ENCODE assay signal across 9 mouse cellular contexts in genomic region chr19:6331178-6331577, GRCm38 (mm10). TPM values are rescaled to one million over a fixed set of nuclear protein-coding genes. Genes with fewer than 3 reads are reported as not detected.
DNase-seq lines count a peak whose midpoint lies in the region; ATAC-seq and TF ChIP-seq lines count a peak whose summit lies in the region.
"Had no signal": no experiment of that assay in that cellular context is flagged by ENCODE, and none has a peak within 500 bp of the region (broad histone marks: within the 10 kb centered on the region; RNA-seq: fewer than 3 reads in every experiment).

No protein-coding gene starts in this region.

- H3K79me2 ChIP-seq in C2C12 (ENCODE audit: control insufficient read depth, insufficient read depth), result peaks cover 14% of the 10 kb centered on the region

- H3K27ac ChIP-seq in hindbrain, embryonic 10.5 days, result no peak overlapping the region
- H3K27ac ChIP-seq in hindbrain, embryonic 14.5 days, result no peak overlapping the region
- no peak overlapping the region for H3K27ac ChIP-seq in limb, embryonic 14.5 days (replicated peaks; ENCODE audit: low read depth, low read length)
- H3K27ac ChIP-seq: neural tube, embryonic 12.5 days had no signal

- TF ChIP-seq CTCF in C2C12 (IDR thresholded peaks at IDR 0.05; ENCODE audit: control insufficient read depth, insufficient read depth, insufficient read length), result no peak

- H3ac ChIP-seq in C2C12 (ENCODE audit: control insufficient read depth, insufficient read length, low read depth), result no peak overlapping the region

- no peak overlapping the region for H3K4me2 ChIP-seq in hindbrain, embryonic 14.5 days (replicated peaks)
- 0 out of 2 replicates have a peak overlapping the region, but pooled peaks have one; percentile 23 for H3K4me2 ChIP-seq in limb, embryonic 14.5 days (replicated peaks; ENCODE audit: low read depth, low read length, severe bottlenecking)

- ATAC-seq in hindbrain, embryonic 14.5 days (ENCODE audit: low FRiP score), result no peak
- ATAC-seq in limb, embryonic 14.5 days (ENCODE audit: low FRiP score, low read depth), result no peak

- no peaks in the 10 kb centered on the region for H3K9me3 ChIP-seq in hindbrain, embryonic 10.5 days
- H3K9me3 ChIP-seq in hindbrain, embryonic 14.5 days (ENCODE audit: control insufficient read depth, low read length), result no peaks in the 10 kb centered on the region
- H3K9me3 ChIP-seq in limb, embryonic 14.5 days (ENCODE audit: control insufficient read depth, low read length), result no peaks in the 10 kb centered on the region
- H3K9me3 ChIP-seq: neural tube, embryonic 12.5 days had no signal

- H3K4me1 ChIP-seq in hindbrain, embryonic 10.5 days (replicated peaks), result peaks cover 29% of the 10 kb centered on the region
- H3K4me1 ChIP-seq in hindbrain, embryonic 14.5 days (replicated peaks; ENCODE audit: control insufficient read depth, insufficient read depth, low read length), result peaks cover 10% of the 10 kb centered on the region
- peaks cover 8% of the 10 kb centered on the region for H3K4me1 ChIP-seq in limb, embryonic 14.5 days (ENCODE audit: control insufficient read depth, insufficient read depth, low read length)

- H3K4me3 ChIP-seq in hindbrain, embryonic 10.5 days, result peak overlapping the region; percentile 38; the same call in 1 of the 2 replicates
- H3K4me3 ChIP-seq in hindbrain, embryonic 14.5 days (replicated peaks; ENCODE audit: low read length), result no peak overlapping the region
- no peak overlapping the region for H3K4me3 ChIP-seq in C2C12 (ENCODE audit: insufficient read depth, poor library complexity, severe bottlenecking)
- H3K4me3 ChIP-seq in limb, embryonic 14.5 days (replicated peaks; ENCODE audit: low read length), result no peak overlapping the region
- H3K4me3 ChIP-seq: neural tube, embryonic 12.5 days had no signal

- no peaks in the 10 kb centered on the region for H3K27me3 ChIP-seq in hindbrain, embryonic 10.5 days (ENCODE audit: insufficient read depth, poor library complexity, severe bottlenecking)
- H3K27me3 ChIP-seq in hindbrain, embryonic 14.5 days (ENCODE audit: control insufficient read depth, insufficient read depth, low read length), result no peaks in the 10 kb centered on the region
- H3K27me3 ChIP-seq in C2C12 (ENCODE audit: control insufficient read depth, insufficient read depth, insufficient read length), result no peaks in the 10 kb centered on the region
- H3K27me3 ChIP-seq in limb, embryonic 14.5 days (ENCODE audit: control insufficient read depth, insufficient read depth, low read length), result no peaks in the 10 kb centered on the region
- H3K27me3 ChIP-seq: neural tube, embryonic 12.5 days had no signal

- H3K79me3 ChIP-seq in C2C12 (ENCODE audit: low read depth), result peaks cover 9% of the 10 kb centered on the region

- no peak overlapping the region for H3K9ac ChIP-seq in hindbrain, embryonic 14.5 days
- H3K9ac ChIP-seq in limb, embryonic 14.5 days (ENCODE audit: low read depth, low read length, severe bottlenecking), result peak overlapping the region; percentile 21; the same call in 1 of the 2 replicates
- H3K9ac ChIP-seq: neural tube, embryonic 12.5 days had no signal

- 75% methylated on average over 5 of the region's 5 CpGs for WGBS in hindbrain, embryonic 10.5 days
- WGBS in hindbrain, embryonic 14.5 days, result 71% methylated on average over 5 of the region's 5 CpGs
- 54% methylated on average over 5 of the region's 5 CpGs for WGBS in limb, embryonic 14.5 days

- no peak for DNase-seq in hindbrain, embryonic 10.5 days (ENCODE audit: low spot score)
- no peak for DNase-seq in hindbrain, embryonic 14.5 days (ENCODE audit: low spot score)
- peak; percentile 58 for DNase-seq in 3T3-L1 (ENCODE audit: low read depth, low spot score)
- no peak for DNase-seq in limb, embryonic 14.5 days (ENCODE audit: low spot score)
- DNase-seq in urinary bladder, postnatal 14 days (ENCODE audit: low spot score), result no peak
- no peak for DNase-seq in adrenal gland, postnatal 14 days
- DNase-seq: gastrocnemius, postnatal 25 days had no signal

- TF ChIP-seq POLR2A in limb, embryonic 14.5 days (IDR thresholded peaks at IDR 0.05; ENCODE audit: borderline replicate concordance, extremely low read depth, insufficient read depth, insufficient read length), result no peak

- no peaks in the 10 kb centered on the region for H3K36me3 ChIP-seq in hindbrain, embryonic 10.5 days
- no peaks in the 10 kb centered on the region for H3K36me3 ChIP-seq in hindbrain, embryonic 14.5 days (replicated peaks; ENCODE audit: control insufficient read depth, insufficient read depth)
- H3K36me3 ChIP-seq in C2C12 (ENCODE audit: control insufficient read depth, insufficient read depth), result no peaks in the 10 kb centered on the region
- no peaks in the 10 kb centered on the region for H3K36me3 ChIP-seq in limb, embryonic 14.5 days (ENCODE audit: control insufficient read depth, insufficient read depth, low read length)
- H3K36me3 ChIP-seq: neural tube, embryonic 12.5 days had no signal

TF ChIP-seq in C2C12, 6 proteins besides CTCF, POLR2A, EP300 and RAD21:
- TF ChIP-seq MAX (IDR thresholded peaks at IDR 0.05) (no peak), USF1 (IDR thresholded peaks at IDR 0.05; ENCODE audit: low read depth) (no peak), MYOD1 (IDR thresholded peaks at IDR 0.05; ENCODE audit: control insufficient read depth, insufficient read length, low read depth) (peak; percentile 79)

RNA-seq across cellular contexts. Expression of gene Men1, which starts 3.6 kb away (rescaled TPM):
- polyA plus RNA-seq in hindbrain, embryonic 10.5 days (2016; fragmentation: Nextera tagmentation; extraction: Ambion mirVana), result 125 and 129 TPM in 2 replicates
- 46.7 and 51.5 TPM in 2 replicates for polyA plus RNA-seq in hindbrain, embryonic 14.5 days (2014; fragmentation: Nextera tagmentation; extraction: Ambion mirVana)
- polyA plus RNA-seq in C2C12 (2012; fragmentation: generic; extraction: Trizol), result 51.0 TPM
- polyA plus RNA-seq in limb, embryonic 14.5 days (2012; rRNA removed), result 102 and 117 TPM in 2 replicates
- polyA plus RNA-seq in limb, embryonic 14.5 days (2014; fragmentation: Nextera tagmentation; extraction: Ambion mirVana), result 60.4 and 65.6 TPM in 2 replicates
- total RNA-seq in adrenal gland, postnatal 14 days (2021), result 35.4 and 42.6 TPM in 2 replicates

RNA-seq across cellular contexts. Expression of gene Map4k2, which starts 9.8 kb away (rescaled TPM):
- polyA plus RNA-seq in hindbrain, embryonic 10.5 days (2016; fragmentation: Nextera tagmentation; extraction: Ambion mirVana), result 13.1 and 14.7 TPM in 2 replicates
- polyA plus RNA-seq in hindbrain, embryonic 14.5 days (2014; fragmentation: Nextera tagmentation; extraction: Ambion mirVana), result 12.4 and 15.4 TPM in 2 replicates
- 10.2 TPM for polyA plus RNA-seq in C2C12 (2012; fragmentation: generic; extraction: Trizol)
- polyA plus RNA-seq in limb, embryonic 14.5 days (2012; rRNA removed), result 90.4 and 122 TPM in 2 replicates
- polyA plus RNA-seq in limb, embryonic 14.5 days (2014; fragmentation: Nextera tagmentation; extraction: Ambion mirVana), result 8.8 and 10.5 TPM in 2 replicates
- total RNA-seq in adrenal gland, postnatal 14 days (2021), result 39.6 and 70.3 TPM in 2 replicates

RNA-seq across cellular contexts. Expression of gene Cdc42bpg, which starts 24.9 kb away (rescaled TPM):
- polyA plus RNA-seq in hindbrain, embryonic 10.5 days (2016; fragmentation: Nextera tagmentation; extraction: Ambion mirVana), result 0.29 and 0.37 TPM in 2 replicates
- polyA plus RNA-seq in hindbrain, embryonic 14.5 days (2014; fragmentation: Nextera tagmentation; extraction: Ambion mirVana), result 0.56 and 0.63 TPM in 2 replicates
- polyA plus RNA-seq in C2C12 (2012; fragmentation: generic; extraction: Trizol), result 7.2 TPM
- polyA plus RNA-seq in limb, embryonic 14.5 days (2012; rRNA removed), result 15.2 and 17.0 TPM in 2 replicates
- polyA plus RNA-seq in limb, embryonic 14.5 days (2014; fragmentation: Nextera tagmentation; extraction: Ambion mirVana), result 1.4 and 2.0 TPM in 2 replicates
- total RNA-seq in adrenal gland, postnatal 14 days (2021), result 9.9 and 11.5 TPM in 2 replicates

RNA-seq across cellular contexts. Expression of gene Sf1, which starts 32.3 kb away (rescaled TPM):
- 198 and 221 TPM in 2 replicates for polyA plus RNA-seq in hindbrain, embryonic 10.5 days (2016; fragmentation: Nextera tagmentation; extraction: Ambion mirVana)
- polyA plus RNA-seq in hindbrain, embryonic 14.5 days (2014; fragmentation: Nextera tagmentation; extraction: Ambion mirVana), result 103 and 112 TPM in 2 replicates
- 138 TPM for polyA plus RNA-seq in C2C12 (2012; fragmentation: generic; extraction: Trizol)
- polyA plus RNA-seq in limb, embryonic 14.5 days (2012; rRNA removed), result 252 and 276 TPM in 2 replicates
- 149 and 159 TPM in 2 replicates for polyA plus RNA-seq in limb, embryonic 14.5 days (2014; fragmentation: Nextera tagmentation; extraction: Ambion mirVana)
- 210 and 223 TPM in 2 replicates for total RNA-seq in adrenal gland, postnatal 14 days (2021)

RNA-seq across cellular contexts. Expression of gene Pygm, which starts 53.0 kb away (rescaled TPM):
- polyA plus RNA-seq in hindbrain, embryonic 10.5 days (2016; fragmentation: Nextera tagmentation; extraction: Ambion mirVana), result 1.3 and 1.9 TPM in 2 replicates
- polyA plus RNA-seq in hindbrain, embryonic 14.5 days (2014; fragmentation: Nextera tagmentation; extraction: Ambion mirVana), result 6.2 and 6.8 TPM in 2 replicates
- 1.2 TPM for polyA plus RNA-seq in C2C12 (2012; fragmentation: generic; extraction: Trizol)
- polyA plus RNA-seq in limb, embryonic 14.5 days (2012; rRNA removed), result 20.5 and 23.9 TPM in 2 replicates
- polyA plus RNA-seq in limb, embryonic 14.5 days (2014; fragmentation: Nextera tagmentation; extraction: Ambion mirVana), result 17.3 and 22.8 TPM in 2 replicates
- total RNA-seq in adrenal gland, postnatal 14 days (2021), result 64.2 and 85.7 TPM in 2 replicates
